Mouse (Mus musculus): Measurements from ENCODE around the gene Ttll5.

Ttll5 gene

DNA sequence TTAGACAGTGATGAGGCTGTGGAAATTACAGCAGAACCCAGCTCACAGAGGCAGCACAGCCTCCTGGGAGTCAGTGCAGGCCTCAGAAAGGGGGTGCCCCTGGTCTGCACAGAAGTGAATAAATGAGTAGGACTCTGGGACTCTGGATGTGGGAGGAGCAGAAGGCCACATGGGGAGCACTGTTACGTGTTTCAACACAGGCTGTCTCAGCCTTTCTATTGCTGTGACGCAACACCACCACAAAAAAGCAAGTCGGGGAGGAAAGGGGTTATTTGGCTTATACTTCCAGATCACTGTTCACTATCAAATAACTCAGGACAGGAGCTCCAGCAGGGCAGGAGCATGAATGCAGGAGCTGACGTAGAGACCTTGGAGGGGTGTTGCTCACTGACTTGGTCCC lies 271.3 kb downstream of the Ttll5 start:
- DNase-seq (ENCODE audit: low spot score in 2 of 2): no peak

DNA sequence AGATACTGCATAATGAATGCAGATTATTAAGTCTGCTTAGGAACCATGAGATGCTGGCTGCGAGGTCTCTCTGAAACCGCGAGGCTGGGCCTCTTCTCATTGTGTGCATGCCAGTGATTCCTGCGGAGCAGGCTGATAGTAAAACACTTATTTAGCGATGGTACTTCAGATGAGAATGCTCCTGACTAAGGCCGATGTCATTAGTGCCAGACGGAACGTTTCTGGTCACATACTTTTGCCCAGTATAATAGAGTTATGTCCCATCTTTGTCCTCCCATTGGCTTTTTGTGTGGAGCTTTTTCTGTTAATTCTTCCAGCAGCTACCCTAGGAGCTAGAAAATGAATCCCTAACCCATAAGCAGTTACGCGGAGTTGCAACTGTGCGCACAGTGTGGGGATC lies 273.3 kb downstream of the Ttll5 start:
- DNase-seq (ENCODE audit: low spot score in 2 of 2): no peak

- no peak for DNase-seq (ENCODE audit: low spot score in 2 of 2)
These were observed 276.3 kb downstream of the Ttll5 start for GRCm38 (mm10) chr12:86100711-86101110.

DNA sequence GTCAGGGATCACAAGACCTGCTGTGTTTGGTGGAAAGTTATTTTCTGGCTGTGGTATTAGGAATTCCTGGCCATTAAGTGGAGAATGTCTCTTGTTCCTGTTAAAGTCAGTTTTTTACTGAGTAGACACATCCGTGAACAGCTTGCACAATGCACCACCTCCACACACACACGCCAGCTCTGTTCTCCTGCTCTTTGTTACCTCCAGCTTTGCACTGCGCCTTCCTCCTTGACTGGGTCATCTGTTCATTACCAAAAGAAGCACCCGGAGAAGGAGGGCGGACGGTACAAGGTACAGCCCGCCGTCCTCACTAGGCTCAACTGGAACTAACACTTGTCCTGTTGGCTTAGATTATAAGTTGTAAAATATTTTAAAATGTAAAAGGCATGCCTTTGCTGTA lies 278.2 kb downstream of the Ttll5 start:
- no peak for DNase-seq (ENCODE audit: low spot score in 2 of 2)

GRCm38 (mm10) chr12:86103391-86103790 lies 278.9 kb downstream of the Ttll5 start:
- DNase-seq (ENCODE audit: low spot score in 2 of 2): no peak

DNA sequence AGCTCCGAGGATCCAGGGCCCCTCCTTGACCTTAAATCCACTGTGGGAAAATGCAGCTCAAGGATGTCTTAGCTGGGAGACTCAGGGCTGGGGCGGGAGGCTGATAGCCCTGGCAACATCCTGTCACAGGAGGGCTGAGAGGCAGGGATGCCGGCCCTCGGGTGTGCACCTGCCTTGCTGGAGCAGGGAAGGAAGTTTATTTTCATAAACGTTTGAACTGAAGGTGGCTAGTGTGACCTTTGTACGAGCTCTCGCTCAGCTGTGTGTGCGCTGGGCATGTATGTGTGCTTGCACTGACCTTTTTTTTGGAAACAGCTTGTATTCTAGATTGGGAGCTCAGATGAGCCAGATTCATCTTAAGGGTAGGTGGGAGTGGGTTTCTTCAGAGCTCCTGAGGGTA lies 279.4 kb downstream of the Ttll5 start:
- DNase-seq (ENCODE audit: low spot score in 2 of 2): no peak

DNA sequence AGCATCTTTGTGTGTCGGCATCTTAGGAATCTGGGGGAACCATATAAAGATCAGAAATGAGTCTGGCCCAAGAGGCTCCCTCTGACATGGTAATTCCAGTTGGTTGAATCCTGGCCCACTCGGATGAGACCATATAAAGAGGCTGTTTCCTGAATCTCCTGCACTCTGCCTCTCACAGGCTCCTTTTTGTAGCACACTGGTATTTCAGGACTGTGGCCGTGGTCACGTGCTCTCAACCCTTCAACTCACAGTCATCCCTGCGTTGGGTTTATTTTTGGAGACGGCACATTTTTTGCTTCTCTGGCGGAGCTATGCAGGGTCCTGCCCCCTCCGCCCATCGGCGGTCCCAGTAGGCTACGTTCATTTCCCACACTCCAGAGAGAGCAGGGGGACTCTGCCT lies 279.8 kb downstream of the Ttll5 start:
- DNase-seq (ENCODE audit: low spot score in 2 of 2): no peak

DNA sequence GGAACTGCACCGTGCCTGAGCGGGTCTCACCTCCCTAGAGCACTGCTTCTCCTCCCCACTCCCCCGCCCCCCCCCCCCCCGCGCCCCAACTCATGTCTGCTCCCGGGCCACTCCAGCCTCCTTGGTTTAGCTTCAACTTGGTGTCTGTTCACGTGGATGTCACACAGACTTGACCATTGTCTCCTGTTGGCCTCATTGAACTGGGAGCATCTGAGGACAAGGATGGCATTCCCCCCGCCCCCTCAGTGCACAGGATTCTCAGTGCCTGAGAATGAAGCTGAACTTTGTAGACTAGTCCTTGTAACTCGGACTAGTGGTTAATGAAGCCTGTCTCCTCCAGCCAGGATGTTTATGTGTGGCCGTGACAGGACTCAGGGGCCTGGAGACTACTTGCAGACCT lies 281.1 kb downstream of the Ttll5 start:
- no peak for DNase-seq (ENCODE audit: low spot score in 2 of 2)

- no peak for DNase-seq (ENCODE audit: low spot score in 2 of 2)
These were observed 281.6 kb downstream of the Ttll5 start for GRCm38 (mm10) chr12:86106086-86106485.

DNA sequence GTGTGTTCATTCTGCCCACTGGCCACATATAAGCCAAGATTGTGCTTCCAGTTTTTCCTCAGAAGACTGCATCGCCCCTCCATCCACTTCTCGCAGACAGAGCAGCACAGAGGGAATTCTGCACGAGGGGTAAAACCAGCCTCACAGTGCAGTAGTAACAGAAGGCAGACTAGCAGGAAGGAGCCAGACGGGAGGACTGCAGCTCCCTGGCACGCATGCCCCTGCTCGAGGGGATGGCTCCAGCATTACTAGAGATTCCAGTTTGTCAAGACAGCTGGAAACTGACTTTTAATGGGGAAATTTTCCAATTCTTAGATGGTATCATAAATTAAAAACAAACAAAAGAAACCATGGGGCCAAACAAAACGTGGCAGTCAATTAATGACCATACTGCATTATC lies 283.2 kb downstream of the Ttll5 start:
- no peak for DNase-seq (ENCODE audit: low spot score in 2 of 2)

DNA sequence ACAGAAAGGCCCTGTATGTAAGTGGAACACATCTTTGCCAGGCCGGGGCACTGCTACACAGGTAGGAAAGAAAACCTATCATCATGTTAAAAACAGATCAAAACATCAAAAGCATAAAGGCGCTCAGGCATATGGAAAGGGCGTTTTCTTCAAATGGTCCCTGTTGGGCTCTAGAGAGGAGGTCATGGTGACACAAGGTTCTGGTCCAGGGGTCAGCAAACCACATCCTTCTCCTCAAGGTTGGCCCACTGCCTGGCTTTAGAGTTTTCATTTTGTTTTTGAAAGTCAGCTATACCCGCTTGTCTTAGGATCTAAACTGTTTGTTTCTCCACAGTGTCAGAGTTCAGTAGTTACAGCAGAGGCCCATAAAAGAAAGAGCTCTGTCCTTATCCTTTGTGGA lies 285.1 kb downstream of the Ttll5 start:
- no peak for DNase-seq (ENCODE audit: low spot score in 2 of 2)

DNA sequence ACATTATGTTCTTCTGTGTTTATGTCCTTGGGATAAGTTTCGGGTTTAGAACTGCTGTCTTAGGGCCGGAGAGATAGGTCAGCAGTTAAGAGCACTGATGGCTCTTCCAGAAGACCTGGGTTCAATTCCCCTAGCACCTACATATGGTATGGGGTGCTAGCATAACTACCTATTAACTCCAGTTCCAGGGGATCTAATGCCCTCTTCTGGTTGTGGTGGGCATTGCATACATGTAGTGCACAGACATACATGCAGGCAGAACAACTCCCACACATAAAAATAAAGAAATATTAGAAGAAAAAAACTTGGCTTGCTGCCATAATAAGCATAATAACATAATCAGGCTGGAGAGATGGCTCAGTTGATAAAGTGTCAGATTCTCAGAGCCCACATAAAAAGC lies 286.2 kb downstream of the Ttll5 start:
- DNase-seq (ENCODE audit: low spot score in 2 of 2): no peak

All from cerebellum, postnatal 4 days (tissue).